Mouse (Mus musculus): ENCODE measurements at regions not wholly inside any gene's neighbourhood (a gene's known extent, or its start where the extent isn't known, plus 50 kb on each side); places are given as distances from the start of the nearest gene placed in this dataset.

- peak; percentile 13 for DNase-seq (ENCODE audit: low read depth)
Observed at GRCm38 (mm10) chrX:163669886-163670285, 91.2 kb downstream of the Rnf138rt1 start.
